Mouse (Mus musculus): Measurements from ENCODE around the gene Fam117a.

- no peak for TF ChIP-seq CTCF (IDR thresholded peaks at IDR 0.05; ENCODE audit: low read depth)
- no peak for TF ChIP-seq EP300 (optimal IDR thresholded peaks at IDR 0.05)
Observed at GRCm38 (mm10) chr11:95411453-95412013, 74.7 kb downstream of the Fam117a start.
